Mouse (Mus musculus): ENCODE measurements around the gene Mrpl45. TPM values are rescaled to one million over a fixed set of nuclear protein-coding genes. Genes with fewer than 3 reads are reported as not detected.

Mrpl45 gene
- polyA plus RNA-seq, 1 experiment from 2014 or later, result 38.5 TPM

Other genes starting within 250 kb of the Mrpl45 start
- 0.09 and 0.13 TPM in 2 replicates for gene Tbx21, start 200.4 kb upstream of the Mrpl45 start, polyA plus RNA-seq (2015; fragmentation: Nextera tagmentation; extraction: Ambion mirVana)
- 2.0 and 2.5 TPM in 2 replicates for gene Tbkbp1, start 164.2 kb upstream of the Mrpl45 start, polyA plus RNA-seq (2015; fragmentation: Nextera tagmentation; extraction: Ambion mirVana)
- 32.9 and 36.4 TPM in 2 replicates for gene Kpnb1, start 127.8 kb upstream of the Mrpl45 start, polyA plus RNA-seq (2015; fragmentation: Nextera tagmentation; extraction: Ambion mirVana)
- gene Npepps, start 35.1 kb upstream of the Mrpl45 start, polyA plus RNA-seq (2015; fragmentation: Nextera tagmentation; extraction: Ambion mirVana), result 94.7 and 95.8 TPM in 2 replicates
- gene Gpr179, start 36.4 kb downstream of the Mrpl45 start, polyA plus RNA-seq (2015; fragmentation: Nextera tagmentation; extraction: Ambion mirVana), result 0.25 and 0.36 TPM in 2 replicates
- 2.8 and 3.4 TPM in 2 replicates for gene Socs7, start 46.8 kb downstream of the Mrpl45 start, polyA plus RNA-seq (2015; fragmentation: Nextera tagmentation; extraction: Ambion mirVana)
- 4.4 and 4.8 TPM in 2 replicates for gene Arhgap23, start 99.8 kb downstream of the Mrpl45 start, polyA plus RNA-seq (2015; fragmentation: Nextera tagmentation; extraction: Ambion mirVana)
- gene 4933428G20Rik, start 184.6 kb downstream of the Mrpl45 start, polyA plus RNA-seq (2015; fragmentation: Nextera tagmentation; extraction: Ambion mirVana), result 0.80 and 0.90 TPM in 2 replicates